Mouse (Mus musculus): Measurements from ENCODE around the gene Fam169b.
A peak's percentile ranks its signal among the peaks of the same experiment; 100 is the strongest.

Fam169b gene

DNA sequence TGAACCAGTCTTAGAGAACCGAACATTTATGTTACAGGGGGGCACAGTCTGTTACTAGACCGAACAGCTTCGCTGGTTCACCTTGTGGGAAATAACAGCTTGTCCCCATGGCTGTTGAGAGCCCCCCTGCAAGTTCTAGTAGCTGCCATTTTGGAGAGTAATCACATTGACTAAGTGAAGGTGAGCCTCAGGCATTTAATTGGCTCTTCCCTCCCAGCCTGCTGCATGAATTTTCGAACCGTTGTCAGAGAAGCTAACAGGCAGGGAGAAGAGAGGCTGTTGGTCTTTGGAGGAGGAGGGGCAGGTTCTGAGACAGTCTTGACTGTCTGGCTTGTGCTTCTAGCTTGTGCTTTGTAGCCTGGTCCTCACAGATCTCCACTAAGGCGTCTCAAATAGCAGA lies 45.3 kb downstream of the Fam169b start:
- DNase-seq (ENCODE audit: low read depth), result no peak

DNA sequence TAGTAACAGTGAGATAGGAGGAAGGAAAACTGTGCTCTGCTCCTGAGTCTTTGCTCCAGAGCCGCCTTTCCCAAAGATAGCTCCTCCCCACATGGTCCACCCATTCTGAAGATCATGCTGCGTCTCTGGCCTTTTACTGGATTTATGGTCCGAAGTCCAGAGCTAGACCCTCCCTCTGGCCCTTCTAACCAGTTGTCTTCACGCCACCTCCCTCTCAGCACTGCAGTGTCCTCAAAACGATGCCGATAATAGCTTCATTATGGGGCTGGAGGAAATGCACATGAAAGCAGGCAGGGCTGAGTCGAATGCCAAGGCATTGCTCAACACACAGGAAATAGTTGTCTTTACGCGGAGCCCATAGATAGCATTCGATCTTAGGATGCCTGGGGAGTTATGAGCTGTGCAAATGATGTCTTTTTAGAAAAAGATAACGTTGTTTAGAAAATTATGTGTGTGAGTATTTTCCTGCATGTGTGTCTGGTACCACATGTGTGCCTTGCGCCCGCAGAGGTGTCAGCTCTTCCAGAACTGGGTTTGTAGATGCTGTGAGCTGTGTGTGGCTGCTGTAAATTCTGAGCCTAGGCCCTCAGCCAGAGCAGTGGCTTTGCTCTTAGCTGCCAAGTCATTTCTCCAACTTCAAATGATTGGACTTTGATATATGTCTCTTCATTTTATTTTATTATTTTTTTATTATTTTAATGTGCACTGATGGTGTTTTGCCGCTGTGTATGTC lies 46.6 kb downstream of the Fam169b start:
- no peak for DNase-seq (ENCODE audit: low read depth)

DNA sequence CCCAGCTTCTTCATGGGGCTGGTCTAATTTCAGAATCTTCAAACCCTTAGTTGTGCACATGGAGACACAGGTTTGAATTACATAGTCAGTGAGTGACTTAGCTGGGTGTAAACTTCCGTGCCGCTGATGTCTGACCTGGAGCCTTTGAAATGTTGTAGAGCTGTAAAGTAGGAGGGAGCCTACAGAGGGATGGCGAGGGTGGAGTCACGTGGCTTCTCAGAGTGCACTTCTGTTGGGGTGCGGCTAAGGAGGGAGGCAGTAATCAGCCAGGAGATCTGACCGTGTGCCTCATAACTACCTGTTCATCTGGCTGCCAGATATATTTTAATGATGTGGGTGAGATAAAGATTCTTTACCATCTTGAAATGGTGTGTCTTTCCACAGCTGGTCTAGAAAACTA lies 49.4 kb downstream of the Fam169b start:
- DNase-seq (ENCODE audit: low read depth), result no peak

DNA sequence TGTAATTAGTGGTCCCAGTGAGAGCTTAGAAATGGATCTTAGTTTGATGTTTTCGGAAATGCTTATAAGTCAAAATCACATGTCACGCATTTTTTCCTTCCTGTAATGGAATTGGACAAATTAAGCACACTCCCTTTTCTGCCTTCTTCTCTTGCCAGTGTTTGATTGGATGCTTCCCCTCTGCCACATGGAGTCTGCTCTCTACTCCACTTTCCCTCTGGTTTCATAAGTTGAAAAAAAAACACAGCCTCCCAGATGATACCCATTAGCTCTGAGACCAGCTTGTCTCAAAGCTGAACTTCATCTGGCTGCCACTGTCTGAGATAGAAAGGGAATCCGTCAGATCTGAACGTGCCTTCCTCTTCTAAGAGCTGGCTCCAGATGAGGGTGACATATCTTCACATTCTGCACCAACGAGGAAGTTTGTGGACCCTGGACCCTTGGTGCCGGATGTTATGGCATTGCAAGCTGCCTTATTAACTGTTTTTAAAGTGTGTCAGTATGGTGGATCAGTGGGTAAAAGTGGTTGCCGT lies 52.6 kb downstream of the Fam169b start:
- DNase-seq (ENCODE audit: low read depth), result no peak

DNA sequence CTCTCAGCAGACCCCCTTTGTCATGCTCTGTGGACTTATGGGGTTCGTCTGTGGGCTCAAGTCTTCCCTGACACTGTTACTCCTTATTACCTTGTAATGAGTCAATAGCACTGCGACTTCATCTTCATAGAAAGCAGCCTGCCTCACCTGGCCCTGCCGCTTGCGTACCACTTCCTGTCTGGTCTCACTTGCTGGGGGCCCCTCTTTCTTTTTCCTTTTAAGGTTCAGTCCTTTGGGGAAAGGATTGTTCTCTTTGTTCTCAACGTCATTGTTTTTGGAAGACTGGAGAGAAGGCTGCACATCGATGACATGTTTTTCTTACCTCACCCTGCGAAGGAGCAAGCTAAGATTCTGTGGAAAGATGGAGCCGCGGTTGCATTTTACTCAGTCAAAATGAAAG lies 55.4 kb downstream of the Fam169b start:
- DNase-seq (ENCODE audit: low read depth), result no peak

DNA sequence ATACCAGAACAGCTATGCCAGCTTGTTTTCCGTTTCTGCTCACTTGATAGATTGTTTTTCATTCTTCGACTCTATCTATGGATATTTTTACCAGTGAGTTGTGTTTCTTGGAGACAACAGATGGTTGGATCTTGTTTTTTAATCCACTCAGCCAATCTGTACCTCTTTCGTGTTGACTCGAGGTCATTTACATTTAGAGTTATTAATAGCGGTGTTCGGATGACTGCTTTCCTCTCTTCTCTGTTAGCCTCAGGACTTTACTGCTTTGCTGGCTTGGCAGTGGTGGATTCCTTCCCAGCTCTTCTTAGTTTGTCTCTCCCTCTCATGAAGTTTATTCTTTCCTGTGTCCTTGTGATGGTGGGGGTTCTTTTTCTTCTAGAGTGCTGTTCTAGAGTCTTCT lies 59.2 kb downstream of the Fam169b start:
- DNase-seq (ENCODE audit: low read depth), result no peak

DNA sequence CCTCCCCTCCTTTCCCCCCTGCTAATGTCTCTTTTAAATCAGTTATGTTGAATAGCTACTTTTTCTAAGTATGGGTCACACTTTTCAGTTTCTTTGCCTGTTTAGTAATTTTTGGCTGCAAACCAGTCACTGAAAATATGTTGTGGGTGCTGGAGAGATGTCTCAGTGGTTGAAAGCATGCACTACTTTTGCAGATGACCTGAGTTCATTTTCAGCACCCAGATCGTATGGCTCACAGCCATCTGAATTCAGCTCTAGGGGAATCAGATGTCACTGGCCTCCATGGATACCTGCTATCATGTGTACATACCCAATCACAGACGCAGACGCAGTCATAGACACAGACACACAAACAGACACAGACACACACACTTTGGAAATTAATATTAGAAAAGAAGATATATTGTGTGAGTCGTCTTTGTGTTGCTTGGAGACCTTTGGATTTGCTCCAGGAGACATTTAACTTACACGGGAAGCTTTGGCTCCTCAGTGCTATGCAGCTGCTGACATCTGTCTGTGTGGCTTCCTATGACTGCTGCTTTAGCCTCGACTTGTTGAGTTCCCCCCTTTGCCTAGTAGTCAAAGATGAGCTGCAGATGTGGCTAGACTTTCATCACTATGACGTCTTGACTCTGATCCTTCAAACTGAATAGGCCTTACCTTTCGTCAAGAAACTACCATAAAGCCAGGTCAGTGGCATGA lies 63.6 kb downstream of the Fam169b start:
- no peak for DNase-seq (ENCODE audit: low read depth)

DNA sequence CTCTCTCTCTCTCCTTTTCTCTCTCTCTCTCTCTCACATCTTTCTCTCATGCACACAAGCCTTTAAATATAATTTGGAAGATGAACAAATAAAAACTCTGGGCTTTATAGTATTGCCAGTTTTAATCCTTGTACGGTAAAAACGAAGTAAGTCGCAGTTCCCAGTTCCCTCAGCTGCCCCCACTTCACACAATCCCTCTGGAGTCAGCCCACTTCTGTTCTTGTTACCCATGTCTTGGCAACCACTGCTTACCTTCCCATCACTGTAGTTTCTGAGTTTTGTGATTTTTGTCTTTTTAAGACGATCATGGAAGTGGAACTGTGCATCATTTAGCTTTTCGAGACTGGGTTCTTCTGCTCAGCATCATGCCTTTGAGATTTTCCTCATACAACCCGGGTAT lies 65.0 kb downstream of the Fam169b start:
- DNase-seq (ENCODE audit: low read depth), result no peak

DNA sequence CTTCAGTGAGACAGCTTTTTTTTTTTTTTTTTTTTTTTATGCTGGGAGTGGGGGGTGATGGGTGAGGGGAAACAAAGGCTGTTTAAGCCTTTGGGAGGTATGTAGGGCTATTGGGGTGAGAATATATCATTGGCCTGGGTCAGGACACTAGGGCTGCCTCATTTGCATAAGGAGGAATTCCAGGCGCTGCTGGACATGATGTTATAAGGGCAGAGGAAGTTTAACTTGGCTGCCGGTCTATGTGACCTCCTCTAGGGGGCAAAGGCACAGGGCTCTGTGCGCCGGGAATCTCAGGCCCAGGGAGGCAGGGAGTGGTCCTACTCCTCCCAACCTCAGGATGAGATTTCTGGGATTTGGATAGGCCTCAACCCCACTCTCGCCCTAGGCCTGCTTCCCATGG lies 70.9 kb downstream of the Fam169b start:
- DNase-seq (ENCODE audit: low read depth), result no peak

DNA sequence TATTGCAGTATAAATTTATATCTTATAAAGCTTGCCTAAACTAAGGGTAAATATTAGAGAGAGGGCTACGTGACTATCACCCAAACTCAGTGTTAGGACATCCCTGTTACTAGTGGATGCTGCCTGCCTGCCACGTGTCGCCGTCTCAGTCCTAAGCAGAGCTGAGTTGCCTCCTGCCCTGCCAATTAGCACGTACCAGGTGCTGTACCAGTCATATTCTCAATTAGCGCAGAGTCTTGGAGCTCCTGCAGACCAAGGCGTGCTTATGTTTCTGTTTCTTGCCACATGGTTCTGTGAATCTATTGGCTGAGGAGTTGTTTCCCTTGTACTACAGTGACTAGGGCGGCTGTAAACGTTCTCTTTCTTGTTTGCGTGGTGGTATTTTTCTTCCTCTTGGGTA lies 72.3 kb downstream of the Fam169b start:
- no peak for DNase-seq (ENCODE audit: low read depth)

DNA sequence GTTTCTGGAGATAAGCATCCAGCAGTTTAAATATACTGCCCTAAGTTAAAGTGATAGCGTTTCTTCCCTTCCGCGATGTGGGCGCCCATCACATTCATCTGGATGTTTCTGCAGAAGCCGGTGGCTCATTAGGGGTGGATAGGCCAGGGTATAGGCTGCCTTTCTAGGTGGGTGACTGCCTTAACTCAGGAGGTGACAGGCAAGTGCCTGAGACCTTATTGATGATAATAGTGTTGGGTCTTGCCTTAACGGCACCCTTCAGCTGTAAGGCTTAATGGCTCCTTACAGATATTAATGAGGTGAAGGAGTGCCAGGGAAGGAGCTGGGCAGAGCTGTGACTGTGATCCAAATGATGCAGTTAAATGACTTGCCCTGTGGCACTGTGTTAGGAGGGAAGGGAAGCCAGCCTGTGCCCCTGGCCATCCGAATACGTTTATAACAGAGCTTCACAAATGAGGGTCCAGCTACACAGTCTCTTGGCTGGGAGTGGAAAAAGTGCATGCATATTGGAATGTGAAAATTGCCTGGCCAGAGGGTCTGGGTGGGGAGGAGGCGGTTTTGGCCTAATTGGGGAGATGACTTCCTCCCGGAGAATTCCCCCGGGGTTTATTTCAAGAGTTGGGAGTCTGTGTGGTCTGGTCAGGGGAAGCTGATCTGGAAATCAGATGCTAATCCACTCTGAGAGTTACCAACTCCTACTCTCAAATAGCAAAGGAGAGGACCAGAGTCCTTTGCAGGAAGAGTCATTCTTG lies 81.9 kb downstream of the Fam169b start:
- DNase-seq (ENCODE audit: low read depth), result no peak

DNA sequence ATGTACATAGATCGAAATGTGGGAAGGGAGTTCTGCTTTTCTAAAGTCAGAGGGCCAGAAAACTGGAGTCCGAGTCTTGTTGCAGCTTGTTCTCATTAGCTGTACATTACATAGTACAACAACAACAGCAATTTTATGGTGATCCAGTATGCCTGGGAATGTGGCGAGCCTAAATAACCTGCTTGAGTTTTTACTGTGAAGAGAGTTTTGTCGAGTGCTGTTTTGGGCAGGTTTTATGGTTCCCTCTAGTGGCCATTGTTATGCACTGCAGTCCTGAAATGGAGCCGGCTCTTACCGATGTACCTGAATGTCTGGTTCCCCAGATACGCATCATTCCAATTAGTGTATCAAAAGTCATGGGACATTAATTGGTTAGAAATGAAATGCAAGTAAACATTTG lies 83.8 kb downstream of the Fam169b start:
- peak; percentile 24 for DNase-seq (ENCODE audit: low read depth)

DNA sequence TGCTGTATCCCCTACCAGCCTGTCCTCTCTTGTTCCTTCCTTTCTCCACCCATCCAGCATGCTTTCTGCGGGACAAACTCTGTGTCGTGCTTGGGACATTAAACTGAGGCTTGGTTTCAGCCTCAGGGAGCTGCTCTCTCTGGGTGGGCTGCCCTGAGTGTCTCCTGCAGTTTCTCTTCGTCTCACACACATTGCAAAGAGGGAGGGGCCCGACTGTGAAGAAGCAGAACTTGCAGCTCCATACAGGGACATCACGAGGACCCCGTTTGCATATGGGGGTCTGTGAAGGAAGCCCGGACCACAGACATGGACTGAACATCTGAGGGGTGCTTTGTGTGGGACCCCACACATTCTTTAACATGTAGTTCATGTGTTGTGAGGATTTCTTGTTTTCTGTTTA lies 89.0 kb downstream of the Fam169b start:
- DNase-seq (ENCODE audit: low read depth), result no peak

DNA sequence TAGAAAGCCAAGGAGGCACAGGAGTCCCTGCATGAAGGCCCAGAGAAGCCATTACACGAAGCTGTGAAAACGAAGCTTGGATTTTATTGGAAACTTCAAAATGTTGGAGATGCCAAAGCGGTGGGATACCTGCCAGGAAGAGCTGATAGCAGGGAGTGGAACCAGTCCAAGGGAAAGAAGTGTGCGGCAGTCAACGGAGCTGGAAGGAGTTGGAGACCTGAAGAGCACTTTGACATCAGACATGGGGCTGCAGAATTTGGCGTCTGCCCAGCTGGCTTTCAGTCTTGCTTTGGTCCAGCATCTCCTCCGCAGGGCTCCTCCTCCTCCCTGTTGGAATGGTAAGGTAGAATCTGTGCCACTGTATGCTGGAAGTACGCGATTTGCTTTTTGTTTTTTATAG lies 92.1 kb downstream of the Fam169b start:
- DNase-seq (ENCODE audit: low read depth), result no peak

DNA sequence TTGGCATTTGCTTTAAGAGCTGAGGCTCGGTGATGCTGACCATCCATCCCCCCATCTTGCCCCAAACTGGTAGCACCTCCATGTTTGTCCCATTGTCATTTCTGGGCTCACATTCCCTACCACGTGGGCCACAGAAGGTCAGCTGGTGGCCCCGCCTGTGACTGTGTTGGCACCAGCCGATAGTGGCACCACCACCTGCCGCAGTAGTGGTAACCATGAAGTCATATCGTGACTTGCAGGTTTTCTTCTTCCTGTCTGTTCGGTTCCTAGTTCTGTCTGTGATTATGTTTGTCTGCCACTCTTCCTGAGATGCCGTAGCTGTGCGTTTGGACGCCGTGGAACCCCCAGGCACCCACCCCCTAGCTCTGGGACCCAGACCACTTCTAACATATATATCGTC lies 95.3 kb downstream of the Fam169b start:
- no peak for DNase-seq (ENCODE audit: low read depth)

DNA sequence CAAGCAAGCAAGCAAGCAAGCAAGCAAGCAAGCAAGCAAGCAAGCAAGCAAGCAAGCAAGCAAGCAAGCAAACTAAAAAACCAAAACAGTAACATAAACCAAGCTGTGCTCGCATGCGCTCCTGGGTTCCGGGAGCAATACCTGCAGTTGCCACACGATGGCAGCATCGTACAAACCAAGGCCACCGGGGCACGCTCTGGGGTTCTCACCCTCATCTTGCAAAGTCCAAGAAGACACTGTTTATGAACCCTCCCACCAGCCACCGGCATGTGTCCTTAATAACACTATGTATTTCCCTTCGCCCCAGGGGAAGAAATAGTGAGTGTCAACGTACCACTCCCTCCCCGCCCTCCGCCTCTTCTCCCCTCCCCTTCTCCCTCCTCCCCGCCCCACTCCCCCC lies 96.1 kb downstream of the Fam169b start:
- DNase-seq (ENCODE audit: low read depth), result peak; percentile 44

DNA sequence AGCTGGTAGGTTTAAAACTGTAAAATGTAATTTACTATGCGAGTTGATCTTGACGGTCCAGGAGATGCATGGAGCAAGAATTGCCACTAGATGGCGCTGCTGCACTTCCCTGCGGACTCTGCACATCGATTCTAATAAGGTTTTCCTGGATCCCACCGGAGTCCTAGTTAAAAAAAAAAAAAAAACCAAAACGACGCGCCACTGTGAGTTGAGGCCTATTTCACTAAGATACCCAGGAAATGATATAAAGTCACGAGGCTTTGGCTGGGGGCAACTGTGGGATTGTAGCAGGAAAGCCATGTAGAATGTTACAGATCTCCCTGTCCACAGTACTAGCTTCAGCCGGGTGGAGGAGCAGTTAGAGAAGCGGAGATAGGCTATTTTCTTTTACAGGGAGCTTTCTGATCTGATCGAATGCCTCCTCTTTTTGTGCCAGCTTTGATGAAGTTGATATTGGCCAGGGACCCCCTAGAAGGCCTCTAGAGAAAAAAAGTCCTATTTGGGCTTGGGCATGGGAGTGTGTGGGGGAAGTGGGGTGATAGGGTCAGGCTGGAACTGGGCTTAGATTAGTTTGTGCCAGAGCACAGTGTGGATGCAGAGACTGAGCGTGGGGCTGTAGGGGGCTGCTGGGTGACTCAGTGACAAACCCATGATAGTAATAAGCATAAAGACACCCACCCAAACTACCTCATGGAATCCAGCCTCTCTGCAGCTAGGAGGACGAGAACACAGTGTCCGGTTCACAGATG lies 100.6 kb downstream of the Fam169b start:
- DNase-seq (ENCODE audit: low read depth), result peak; percentile 40

DNA sequence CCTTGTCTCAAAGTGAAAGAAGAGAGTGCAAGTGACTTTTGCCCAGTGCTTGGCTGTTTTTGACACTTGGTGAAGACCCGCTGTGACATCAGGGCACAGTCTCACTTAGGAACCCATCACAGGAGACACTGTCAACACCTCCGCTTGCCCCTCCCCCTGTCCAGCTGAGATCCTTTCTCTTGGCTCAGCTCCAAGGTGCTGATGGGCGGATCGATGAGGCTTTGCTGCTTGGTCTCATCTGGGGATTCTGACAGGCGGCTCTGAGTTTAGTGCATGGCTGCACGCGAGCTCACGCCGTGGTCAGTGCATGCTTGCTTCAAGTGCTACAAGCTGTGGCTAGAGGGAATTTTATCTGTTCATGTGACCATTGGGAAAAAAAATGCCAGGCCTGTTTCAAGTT lies 108.5 kb downstream of the Fam169b start:
- no peak for DNase-seq (ENCODE audit: low read depth)

DNA sequence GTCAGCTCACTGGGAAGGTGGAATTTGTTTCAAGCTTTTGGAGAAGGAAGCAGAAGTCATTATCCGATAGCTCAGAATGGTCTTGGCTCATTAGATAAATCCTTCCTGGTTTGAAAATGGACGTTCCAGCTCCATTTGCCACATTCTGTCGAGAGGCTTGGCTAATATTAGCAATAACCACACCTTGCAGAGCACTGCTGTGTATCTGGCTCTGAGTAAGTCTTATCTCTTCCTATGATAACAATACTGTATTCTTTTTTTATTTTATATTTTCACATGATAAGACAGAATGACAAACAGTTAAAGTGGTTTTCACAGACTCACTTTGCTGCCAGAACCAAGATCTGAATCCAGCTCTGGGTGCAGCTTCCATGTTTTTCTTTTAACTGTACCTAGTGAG lies 113.1 kb downstream of the Fam169b start:
- DNase-seq (ENCODE audit: low read depth), result no peak

DNA sequence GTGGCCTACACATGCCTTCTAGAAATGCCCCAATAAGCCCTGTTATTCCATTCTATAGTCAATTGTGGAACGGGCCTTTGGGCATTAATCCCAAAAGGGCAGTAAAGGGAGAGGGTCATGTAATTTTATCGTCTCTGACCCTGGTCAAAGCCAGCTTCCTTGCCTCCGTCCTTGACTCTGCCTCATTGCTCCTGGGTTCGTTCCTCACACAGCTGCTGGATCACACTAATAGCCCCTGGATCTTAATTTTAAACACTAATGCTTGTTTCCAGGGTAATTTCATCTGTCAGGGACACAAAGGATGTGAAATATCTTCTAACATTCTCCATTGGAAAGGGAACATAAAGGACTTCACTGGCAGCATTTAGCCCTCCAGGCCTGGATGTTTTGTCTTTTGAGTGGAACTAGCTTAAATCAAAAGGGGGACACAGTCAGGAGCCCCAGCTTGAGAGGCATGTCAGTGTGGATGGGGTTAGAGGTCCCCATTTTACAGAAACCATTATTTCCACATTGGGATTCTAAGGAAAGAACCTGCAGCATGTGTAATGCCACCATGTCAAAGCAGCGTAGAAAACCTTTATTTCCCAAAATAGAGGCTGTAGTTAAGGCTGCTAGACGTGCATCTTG lies 122.2 kb downstream of the Fam169b start:
- DNase-seq (ENCODE audit: low read depth), result no peak

DNA sequence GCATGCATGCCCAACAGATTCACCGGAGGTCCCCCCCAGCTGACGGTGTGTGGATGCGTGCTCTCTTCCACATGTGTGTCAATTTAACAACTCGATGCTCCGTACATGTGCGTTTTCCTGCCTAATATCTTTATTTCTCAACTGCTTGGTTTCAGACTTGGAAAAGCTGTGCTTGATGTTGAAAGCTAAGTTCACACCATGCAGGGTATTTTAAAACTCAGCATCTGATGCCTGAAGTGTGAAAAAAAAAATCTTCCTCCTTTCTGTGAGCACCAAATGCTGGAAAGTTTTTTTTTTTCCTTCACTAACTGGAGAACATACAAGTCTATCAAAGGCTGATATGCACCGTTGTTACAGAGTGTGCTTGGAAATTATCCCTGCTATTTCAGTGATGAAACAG lies 126.9 kb downstream of the Fam169b start:
- no peak for DNase-seq (ENCODE audit: low read depth)

DNA sequence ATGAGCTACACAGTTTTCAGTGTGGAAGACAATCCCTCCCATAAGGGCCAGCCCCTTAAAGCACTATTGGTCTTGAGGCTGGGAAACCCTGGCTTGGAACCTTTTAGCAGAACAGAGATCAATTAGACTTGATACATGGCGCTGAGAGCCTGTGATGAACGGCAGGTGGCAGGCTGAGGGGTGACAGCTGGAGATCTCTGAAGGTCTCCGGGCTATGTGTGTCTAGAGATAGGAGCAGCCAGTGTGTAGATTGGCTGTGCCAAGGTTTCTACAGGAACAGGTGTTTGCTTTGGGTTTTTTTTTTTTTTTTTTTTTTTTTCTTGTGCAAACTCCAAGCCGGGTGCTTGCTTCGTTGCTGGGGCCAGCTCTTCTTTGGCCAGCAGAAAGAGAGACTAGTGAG lies 135.0 kb downstream of the Fam169b start:
- DNase-seq (ENCODE audit: low read depth), result no peak

All from c-Kit-positive CD71-positive TER-119-negative erythroid progenitor cells, embryonic 14.5 days (primary cell).